9 mouse cellular contexts compared by ENCODE assay signal in the genomic region with DNA sequence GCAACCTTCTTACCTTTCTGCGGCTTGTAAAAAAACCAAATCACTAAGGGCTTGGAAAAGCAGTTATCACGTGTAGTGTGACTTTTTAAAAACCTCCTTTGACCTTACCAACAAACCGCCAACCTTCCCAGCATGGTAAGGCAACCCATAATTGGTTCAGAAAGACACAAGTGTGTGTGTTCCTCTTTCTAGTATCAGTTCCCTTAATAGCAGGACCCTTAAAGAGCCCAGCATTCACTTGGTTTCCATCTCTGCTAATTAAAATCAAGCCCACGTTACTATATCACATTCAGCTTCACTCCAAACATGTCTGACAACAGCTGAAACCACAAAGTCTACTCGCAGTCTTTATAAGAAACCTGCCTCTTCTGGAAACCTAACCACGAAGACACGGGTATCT. TPM values are rescaled to one million over a fixed set of nuclear protein-coding genes. Genes with fewer than 3 reads are reported as not detected.
DNase-seq lines count a peak whose midpoint lies in the region; ATAC-seq and TF ChIP-seq lines count a peak whose summit lies in the region.
"Had no signal": no experiment of that assay in that cellular context is flagged by ENCODE, and none has a peak within 500 bp of the region (broad histone marks: within the 10 kb centered on the region; RNA-seq: fewer than 3 reads in every experiment).

No protein-coding gene starts in this region.

- H3K27me3 ChIP-seq in heart, embryonic 14.5 days (ENCODE audit: control insufficient read depth, insufficient read depth, low read length): no peaks in the 10 kb centered on the region
- peaks cover 35% of the 10 kb centered on the region for H3K27me3 ChIP-seq in megakaryocyte, embryonic 14.5 days (replicated peaks)

- DNase-seq in gastrocnemius, adult 2 months: no peak
- no peak for DNase-seq in gastrocnemius, postnatal 25 days
- DNase-seq in B cell, adult 2 months: peak; percentile 64 to 70
- DNase-seq in urinary bladder, adult 18-20 months (ENCODE audit: low spot score in 2 of 2): no peak
- DNase-seq in right cerebral cortex, adult 2 months (ENCODE audit: low spot score in 2 of 2): no peak
- DNase-seq in adrenal gland, adult 18-20 months (ENCODE audit: low spot score in 2 of 2): no peak

- H3K4me1 ChIP-seq in heart, embryonic 14.5 days (ENCODE audit: control insufficient read depth in 2 of 2, insufficient read depth in 2 of 2, low read length in 2 of 2): peaks cover 0 to 16% of the 10 kb centered on the region in 2 experiments; a peak in 2 of 4 replicates
- H3K4me1 ChIP-seq in megakaryocyte, embryonic 14.5 days: peaks cover 34% of the 10 kb centered on the region

- peak overlapping the region; percentile 97 for H3K27ac ChIP-seq in gastrocnemius, adult 2 months
- no peak overlapping the region for H3K27ac ChIP-seq in heart, embryonic 14.5 days (replicated peaks in 1 of 2; ENCODE audit: control insufficient read depth in 1 of 2, insufficient read depth in 1 of 2, low read depth in 2 of 2, low read length in 2 of 2)
- H3K27ac ChIP-seq: heart, adult 2 months had no signal

- peak overlapping the region; percentile 83 for H3K4me3 ChIP-seq in gastrocnemius, adult 2 months
- H3K4me3 ChIP-seq in heart, embryonic 14.5 days (ENCODE audit: control insufficient read depth in 1 of 2, insufficient read depth in 1 of 2, low read depth in 1 of 2, low read length in 2 of 2): peak overlapping the region in 1 of 2 experiments; percentile 83; a peak in 1 of 4 replicates
- H3K4me3 ChIP-seq in megakaryocyte, embryonic 14.5 days (replicated peaks): peak overlapping the region; percentile 18

- H3K4me2 ChIP-seq in heart, embryonic 14.5 days (ENCODE audit: low read length): peak overlapping the region; percentile 91

- H3K36me3 ChIP-seq in heart, embryonic 14.5 days (ENCODE audit: control insufficient read depth, insufficient read depth, low read length): no peaks in the 10 kb centered on the region
- no peaks in the 10 kb centered on the region for H3K36me3 ChIP-seq in megakaryocyte, embryonic 14.5 days (replicated peaks; ENCODE audit: low read length)

- no peaks in the 10 kb centered on the region for H3K9me3 ChIP-seq in heart, embryonic 14.5 days (ENCODE audit: control insufficient read depth, low read length)
- H3K9me3 ChIP-seq in megakaryocyte, embryonic 14.5 days: no peaks in the 10 kb centered on the region

- intact Hi-C loops in gastrocnemius, adult 2 months (cut with DNase I): loop anchor here (10.0 kb wide), 1 partner anchor 435 kb away; the partner anchor contains the start of gene Pam

- H3K9ac ChIP-seq in heart, embryonic 14.5 days (ENCODE audit: low read length): no peak overlapping the region

- no peak for ATAC-seq in heart, embryonic 14.5 days (ENCODE audit: insufficient number of reproducible peaks, insufficient read depth, low FRiP score, low read depth)

- WGBS in heart, embryonic 14.5 days: 75% methylated on average over 7 of the region's 7 CpGs

- no peak for TF ChIP-seq CTCF in gastrocnemius, adult 2 months (IDR thresholded peaks at IDR 0.05)

RNA-seq across cellular contexts. Expression of gene D1Ertd622e, which starts 2.5 kb away (rescaled TPM):
- total RNA-seq in gastrocnemius, adult 2 months (2021): 10 to 100 TPM; 11.5 to 18.3 TPM
- 10 to 100 TPM; 11.5 to 12.3 TPM for total RNA-seq in gastrocnemius, postnatal 25 days (2021)
- polyA plus RNA-seq in heart, embryonic 14.5 days (2014; fragmentation: Nextera tagmentation; extraction: Ambion mirVana): 7.8 and 10.1 TPM in 2 replicates
- 4.7 TPM in 1 of 2 replicates, not detected in the other for polyA plus RNA-seq in megakaryocyte, embryonic 14.5 days (2012; ENCODE audit: insufficient read depth, low replicate concordance)
- total RNA-seq in adrenal gland, adult 18-20 months (2021): 10 to 100 TPM; 13.0 to 20.8 TPM

Comparison
In these comparisons a context has a peak if more than half of its experiments do, and no peak if none do; other contexts are left out.
1. DNase-seq: peak in B cell, adult 2 months (2 of 2); none in gastrocnemius, adult 2 months (single experiment), gastrocnemius, postnatal 25 days (single experiment), urinary bladder, adult 18-20 months (0 of 2), right cerebral cortex, adult 2 months (0 of 2) and adrenal gland, adult 18-20 months (0 of 2).